Mouse (Mus musculus) thymus, postnatal 36 days (tissue): ENCODE data around the gene Slc1a3.
A peak's percentile ranks its signal among the peaks of the same experiment; 100 is the strongest.

Source experiments
- DNase-seq, 2 experiments: peaks; one replicate each; pipeline ENCODE4 v3.0.0; 2022; ENCODE audit warnings: mixed read lengths in 2 of 2

Slc1a3 gene

DNA sequence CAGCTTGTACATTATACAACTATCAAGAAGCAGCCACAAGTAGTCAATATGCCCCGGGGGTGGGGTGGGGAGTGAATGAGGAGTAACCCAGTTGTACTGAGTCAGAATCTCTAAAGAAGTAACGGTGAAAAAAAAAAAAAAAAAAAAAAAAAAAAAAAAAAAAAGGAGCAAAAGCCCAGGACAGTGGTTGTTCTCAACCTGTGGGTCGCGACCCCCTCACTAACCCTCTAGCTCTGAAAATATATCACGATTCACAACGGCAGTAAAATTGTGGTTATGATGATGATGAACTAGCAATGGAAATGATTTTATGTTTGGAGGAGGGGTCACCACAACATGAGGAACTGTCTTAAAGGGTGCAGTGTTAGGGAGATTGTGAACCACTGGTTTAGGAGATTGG lies 108.2 kb downstream of the Slc1a3 start:
- no peak for DNase-seq

DNA sequence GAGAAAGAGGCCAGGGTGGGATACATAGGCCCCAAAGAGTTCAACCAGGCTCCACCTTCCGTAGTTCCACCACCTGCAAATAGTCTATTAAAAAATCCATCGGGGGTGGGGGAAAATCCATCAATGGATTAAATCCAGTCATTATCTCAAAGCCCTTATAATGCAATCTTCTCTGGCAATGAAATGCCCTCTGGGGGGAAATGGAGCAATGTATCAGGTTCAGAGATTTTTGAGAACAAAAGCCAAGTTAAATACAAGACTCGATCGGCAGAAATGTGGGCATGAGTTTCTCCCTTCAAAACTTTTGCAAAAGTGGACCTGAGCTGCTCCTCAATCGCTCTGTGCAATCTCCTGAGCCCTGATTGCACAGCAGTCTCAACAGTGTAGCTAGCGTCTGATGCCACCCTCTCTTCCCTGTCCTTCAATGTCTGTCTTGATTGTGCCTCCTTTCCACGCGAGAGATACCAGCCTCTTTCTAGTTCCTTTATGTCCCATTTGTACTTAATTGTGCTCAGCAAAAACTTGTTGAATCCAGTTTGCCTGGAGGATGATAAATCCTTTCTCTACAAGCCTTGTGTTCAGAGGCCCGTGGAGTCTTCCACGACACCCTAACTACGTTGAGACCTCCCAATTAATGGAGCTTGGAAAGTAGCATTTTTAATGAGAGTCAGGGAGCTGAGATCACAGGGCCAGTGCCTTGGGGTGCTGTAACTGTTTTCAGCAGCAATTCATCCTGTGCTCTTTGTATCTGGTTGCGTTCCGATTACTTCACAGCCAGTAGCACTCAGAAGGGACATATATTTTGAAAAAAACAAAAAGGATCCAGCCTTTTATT lies 109.0 kb downstream of the Slc1a3 start:
- no peak for DNase-seq

DNA sequence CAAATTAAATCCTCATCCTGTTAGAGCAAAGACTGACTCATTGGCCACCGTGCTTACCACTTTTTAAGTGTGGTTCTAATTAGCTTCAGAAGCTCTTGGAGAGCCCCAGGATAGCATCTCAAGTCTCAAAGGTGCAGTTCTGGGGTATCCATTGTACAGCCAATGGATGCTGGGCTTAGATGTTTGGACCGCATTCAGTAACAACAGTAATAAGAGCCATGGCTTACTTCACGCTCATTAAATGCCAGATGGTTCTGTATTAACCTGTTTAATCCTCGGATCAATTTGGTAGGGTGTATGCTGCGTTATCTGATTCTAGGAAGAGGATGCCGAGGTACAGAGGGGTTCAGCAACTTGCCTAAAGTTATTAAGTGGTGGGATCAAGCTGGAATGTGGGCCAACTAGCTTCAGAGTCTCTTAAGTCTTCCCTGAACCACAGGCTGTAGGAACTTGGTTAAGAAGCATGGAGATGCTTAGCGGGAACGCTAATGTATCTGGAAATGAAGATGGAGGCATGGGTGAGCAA lies 114.1 kb downstream of the Slc1a3 start:
- no peak for DNase-seq

DNA sequence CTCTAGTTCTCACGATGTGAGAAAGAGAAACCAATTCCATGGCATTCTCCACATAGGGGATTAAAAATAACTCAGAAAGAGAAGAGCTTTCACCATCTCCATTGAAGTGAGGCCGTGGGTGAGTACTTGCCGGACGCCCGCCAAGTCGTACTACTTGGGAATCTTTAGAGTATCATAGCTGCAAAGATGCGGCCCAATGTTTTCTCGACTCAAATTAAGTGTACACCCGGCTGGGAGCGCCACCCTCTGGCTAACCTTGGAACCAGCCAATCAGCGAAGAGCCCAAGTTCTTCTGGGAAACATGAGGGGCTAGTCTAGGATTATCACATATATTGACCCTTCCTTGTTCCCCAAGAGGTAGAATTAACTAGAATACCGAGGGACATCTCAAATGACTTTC lies 115.3 kb downstream of the Slc1a3 start:
- no peak for DNase-seq

DNA sequence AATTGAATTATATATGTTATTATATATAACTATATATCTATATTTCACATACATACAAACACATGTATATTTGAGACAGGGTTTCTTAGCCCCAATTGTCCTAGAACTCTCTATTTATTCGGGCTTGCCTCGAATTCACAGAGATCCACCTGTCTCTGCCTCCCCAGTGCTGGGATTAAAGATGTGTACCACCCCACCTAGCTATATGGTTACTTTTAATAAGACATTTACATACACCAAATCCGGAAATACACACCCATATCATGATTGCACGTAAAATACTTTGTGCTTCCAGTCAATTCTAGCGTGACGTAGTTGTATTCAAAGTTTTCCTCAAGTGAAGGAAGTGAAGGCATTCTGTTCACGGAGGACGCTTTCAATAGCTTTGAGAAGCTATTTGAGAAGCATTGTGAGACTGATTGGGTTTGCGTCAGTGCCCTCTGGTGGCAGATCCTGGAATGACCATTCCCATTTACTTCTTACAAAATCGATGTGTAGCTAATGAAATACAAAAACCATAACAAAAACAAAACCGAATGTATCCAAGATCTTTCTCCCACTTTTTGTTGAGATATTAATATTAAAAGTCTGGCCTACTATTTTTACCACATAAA lies 121.0 kb downstream of the Slc1a3 start:
- peak; percentile 63 to 74 for DNase-seq

DNA sequence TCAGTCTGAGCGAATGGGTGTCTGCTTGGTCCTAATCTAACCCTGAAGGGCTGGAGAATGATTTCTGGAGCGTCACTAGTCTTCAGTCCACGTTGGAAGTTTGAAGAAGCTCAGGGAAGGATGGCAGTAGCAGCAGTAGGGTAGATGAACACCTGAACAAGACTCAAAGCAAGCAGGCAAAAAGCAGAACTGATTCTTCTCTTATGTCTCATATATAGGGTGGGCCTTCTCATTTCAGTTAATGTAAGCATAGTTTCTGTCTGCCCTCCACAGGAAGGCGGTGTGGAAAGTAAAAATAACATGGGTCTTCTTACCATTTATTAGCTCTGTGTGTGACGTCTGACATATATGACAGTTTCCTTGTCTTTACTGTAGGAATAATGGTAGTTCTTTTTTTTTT lies 122.5 kb downstream of the Slc1a3 start:
- DNase-seq: no peak

DNA sequence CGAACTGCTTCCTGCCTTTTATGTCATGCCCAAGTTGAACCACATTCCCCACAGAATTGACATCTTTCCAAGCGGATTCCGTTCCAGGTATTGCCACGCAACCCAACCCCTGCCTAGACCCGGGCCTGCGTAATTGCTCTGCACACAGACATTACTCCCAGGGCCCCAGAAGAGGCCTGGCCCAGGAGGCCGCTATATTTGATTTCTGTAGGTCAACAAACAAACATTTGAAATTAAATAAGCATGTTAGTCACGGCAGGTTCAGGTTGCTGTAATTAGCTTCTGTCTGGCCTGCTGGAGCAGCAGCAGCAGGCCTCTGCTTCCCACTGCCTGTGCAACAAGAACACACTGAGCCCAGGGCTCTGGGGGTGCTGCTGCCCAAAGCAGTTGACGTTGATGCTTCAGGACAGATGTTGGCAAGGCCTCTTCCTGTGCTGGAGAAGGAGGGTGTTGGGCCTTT lies 123.7 kb downstream of the Slc1a3 start:
- DNase-seq: no peak
